Mouse (Mus musculus): Measurements from ENCODE around the gene Vsig2. TPM values are rescaled to one million over a fixed set of nuclear protein-coding genes. Genes with fewer than 3 reads are reported as not detected.

Vsig2 gene
- polyA plus RNA-seq, 1 experiment from 2014 or later, result 0.69 TPM

DNA sequence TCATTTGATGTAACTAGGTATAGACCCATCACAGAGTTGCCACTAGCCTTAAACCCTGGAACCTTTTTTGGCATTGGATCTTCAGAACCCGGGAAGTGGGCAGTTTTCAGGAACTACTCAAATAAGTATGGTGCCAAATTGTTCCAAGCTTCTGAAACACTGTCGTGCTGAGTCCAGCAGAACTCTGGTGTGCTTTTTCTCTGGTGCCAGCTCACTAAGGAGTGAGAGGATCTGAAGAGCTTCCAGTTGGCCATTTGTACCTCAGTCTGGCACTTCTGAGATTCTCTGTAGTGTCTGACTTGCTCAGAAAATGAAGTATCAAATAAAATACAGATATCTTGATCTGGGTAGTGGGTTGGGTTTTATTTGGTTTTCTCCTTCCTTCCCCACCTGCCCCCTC, 19.1 kb upstream of the Vsig2 start:
- H3K4me2 ChIP-seq (replicated peaks), result no peak overlapping the region
- H3K27ac ChIP-seq (replicated peaks), result no peak overlapping the region
- H3K4me3 ChIP-seq, result no peak overlapping the region
- no peaks in the 10 kb centered on the region for H3K27me3 ChIP-seq
- peaks cover 39% of the 10 kb centered on the region for H3K36me3 ChIP-seq
- ATAC-seq (replicated peaks), result no peak
- WGBS, result 86% methylated on average over 2 of the region's 2 CpGs
- no peaks in the 10 kb centered on the region for H3K9me3 ChIP-seq
- peaks cover 6% of the 10 kb centered on the region; the same call in 1 of the 2 replicates for H3K4me1 ChIP-seq
- H3K9ac ChIP-seq (replicated peaks), result no peak overlapping the region

DNA sequence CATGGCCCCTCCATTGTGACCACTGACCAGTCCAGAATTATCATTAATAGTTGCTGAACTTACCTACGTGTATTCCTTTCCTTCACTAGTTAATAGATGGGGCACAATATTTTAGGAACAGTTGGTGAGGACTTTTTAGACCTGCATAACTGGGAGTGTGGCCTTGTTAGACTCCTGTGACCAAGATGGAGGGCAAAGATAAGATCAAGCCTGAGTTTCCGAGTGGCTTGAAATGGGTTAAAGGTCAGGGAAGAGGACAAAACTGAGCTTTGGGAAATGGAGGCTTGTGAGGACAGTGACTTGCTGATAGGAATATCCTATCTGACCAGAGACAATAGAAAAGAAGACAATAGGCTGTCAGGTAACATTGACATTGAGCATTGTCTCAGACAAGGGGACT, 13.6 kb upstream of the Vsig2 start:
- 90% methylated on average over 2 of the region's 2 CpGs for WGBS
- no peak overlapping the region for H3K4me3 ChIP-seq
- H3K4me1 ChIP-seq, result peaks cover 11% of the 10 kb centered on the region
- H3K27me3 ChIP-seq, result peaks cover 42% of the 10 kb centered on the region
- ATAC-seq (replicated peaks), result no peak
- no peak overlapping the region for H3K9ac ChIP-seq (replicated peaks)
- no peak overlapping the region for H3K27ac ChIP-seq (replicated peaks)
- H3K9me3 ChIP-seq, result no peaks in the 10 kb centered on the region
- H3K36me3 ChIP-seq, result peaks cover 29% of the 10 kb centered on the region
- no peak overlapping the region for H3K4me2 ChIP-seq (replicated peaks)

GRCm38 (mm10) chr9:37526443-37527395, 12.3 kb upstream of the Vsig2 start:
- no peak overlapping the region for H3K4me3 ChIP-seq
- H3K4me2 ChIP-seq (replicated peaks), result no peak overlapping the region
- peaks cover 21% of the 10 kb centered on the region for H3K4me1 ChIP-seq
- H3K9me3 ChIP-seq, result no peaks in the 10 kb centered on the region
- H3K27ac ChIP-seq (replicated peaks), result no peak overlapping the region
- ATAC-seq (replicated peaks), result no peak
- no peak overlapping the region for H3K9ac ChIP-seq (replicated peaks)
- peaks cover 54% of the 10 kb centered on the region for H3K27me3 ChIP-seq
- peaks cover 22% of the 10 kb centered on the region for H3K36me3 ChIP-seq
- WGBS, result 32% methylated on average over 21 of the region's 21 CpGs

GRCm38 (mm10) chr9:37527396-37528224, 11.4 kb upstream of the Vsig2 start, which contains the start of gene Esam:
Gene Esam (plus strand): TSS chr9:37528078.
- Histone ChIP-seq H3K27ac (replicated peaks) (no peak within 1 kb of the TSS; the same call in 1 of the 2 replicates), H3K36me3 (peaks cover 16% of the 10 kb centered on the region), H3K9me3 (no peaks in the 10 kb centered on the region), H3K9ac (replicated peaks) (no peak within 1 kb of the TSS), H3K4me3 (0 out of 2 replicates have a peak within 1 kb of the TSS, but pooled peaks have one; percentile 9), H3K4me2 (replicated peaks) (0 out of 2 replicates have a peak within 1 kb of the TSS, but pooled peaks have one; percentile 6), H3K27me3 (peaks cover 57% of the 10 kb centered on the region), H3K4me1 (peaks cover 21% of the 10 kb centered on the region)
- no peak for ATAC-seq (replicated peaks)
- WGBS, result 8% methylated on average over 41 of the region's 41 CpGs

GRCm38 (mm10) chr9:37528225-37528970, 10.7 kb upstream of the Vsig2 start:
- Histone ChIP-seq H3K27ac (replicated peaks) (no peak overlapping the region; the same call in 1 of the 2 replicates), H3K4me3 (0 out of 2 replicates have a peak overlapping the region, but pooled peaks have one; percentile 9), H3K4me1 (peaks cover 21% of the 10 kb centered on the region), H3K36me3 (peaks cover 8% of the 10 kb centered on the region), H3K9me3 (no peaks in the 10 kb centered on the region), H3K9ac (replicated peaks) (no peak overlapping the region), H3K27me3 (peaks cover 57% of the 10 kb centered on the region), H3K4me2 (replicated peaks) (no peak overlapping the region)
- WGBS, result 32% methylated on average over 9 of the region's 9 CpGs
- no peak for ATAC-seq (replicated peaks)

DNA sequence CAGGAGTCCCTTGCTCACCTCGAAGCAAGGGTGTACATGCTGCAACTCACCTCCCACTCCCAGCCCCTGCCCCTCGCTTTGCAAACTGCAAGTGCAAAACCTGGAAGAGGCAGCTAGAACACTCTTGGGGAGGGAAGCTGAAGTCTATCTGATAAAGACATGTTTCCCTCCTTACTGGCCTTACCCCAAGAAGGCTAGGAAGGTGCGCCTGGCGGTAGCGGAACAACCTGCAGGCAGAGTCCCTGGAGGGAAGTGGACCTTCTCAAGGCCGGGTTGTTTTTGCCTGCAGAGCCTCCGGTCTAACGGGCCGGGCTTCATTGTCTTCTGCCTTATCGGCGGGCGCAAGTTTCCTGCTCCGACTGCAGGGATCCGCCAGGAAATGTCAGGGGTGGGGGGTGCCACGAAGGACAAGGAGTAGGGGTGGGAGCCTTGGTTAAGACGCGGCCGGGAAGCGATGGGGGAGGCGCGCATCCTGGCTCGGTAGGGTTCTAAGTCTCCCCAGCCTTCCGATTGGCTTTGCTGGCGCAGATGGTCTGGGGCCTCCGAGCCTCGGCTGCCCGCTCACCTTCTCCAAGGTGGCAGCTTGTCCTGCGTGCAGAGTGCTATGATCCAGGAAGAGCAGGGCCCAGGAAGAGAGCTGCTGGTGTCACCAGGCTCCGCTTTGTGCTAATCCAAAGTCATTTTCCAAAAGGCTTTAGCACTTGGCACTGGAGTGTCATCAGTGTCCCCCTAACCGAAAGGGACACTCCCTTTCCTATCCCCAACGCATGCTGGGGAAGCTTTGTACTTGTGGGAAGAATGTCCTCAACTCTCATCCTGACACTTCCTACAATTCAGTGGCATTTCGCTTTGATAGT, 8.8 kb upstream of the Vsig2 start:
- H3K4me2 ChIP-seq (replicated peaks), result peak overlapping the region; percentile 53
- H3K27me3 ChIP-seq, result peaks cover 57% of the 10 kb centered on the region
- H3K4me1 ChIP-seq, result peaks cover 21% of the 10 kb centered on the region
- no peaks in the 10 kb centered on the region for H3K9me3 ChIP-seq
- H3K36me3 ChIP-seq, result 0 out of 2 replicates have a peak, but pooled peaks cover 3% of the 10 kb centered on the region
- 4% methylated on average over 32 of the region's 32 CpGs for WGBS
- peak overlapping the region; percentile 42 for H3K9ac ChIP-seq (replicated peaks)
- ATAC-seq (replicated peaks), result peak; percentile 46
- peak overlapping the region; percentile 4; the same call in 1 of the 2 replicates for H3K27ac ChIP-seq (replicated peaks)
- H3K4me3 ChIP-seq, result peak overlapping the region; percentile 31

GRCm38 (mm10) chr9:37530888-37531705, 8.0 kb upstream of the Vsig2 start:
- H3K36me3 ChIP-seq, result no peaks in the 10 kb centered on the region
- peak overlapping the region; percentile 53 for H3K4me2 ChIP-seq (replicated peaks)
- no peaks in the 10 kb centered on the region for H3K9me3 ChIP-seq
- peak overlapping the region; percentile 31 for H3K4me3 ChIP-seq
- ATAC-seq (replicated peaks), result peak; percentile 81
- peaks cover 21% of the 10 kb centered on the region for H3K4me1 ChIP-seq
- peak overlapping the region; percentile 4; the same call in 1 of the 2 replicates for H3K27ac ChIP-seq (replicated peaks)
- peak overlapping the region; percentile 43 for H3K9ac ChIP-seq (replicated peaks)
- H3K27me3 ChIP-seq, result peaks cover 57% of the 10 kb centered on the region
- WGBS, result 3% methylated on average over 31 of the region's 31 CpGs

DNA sequence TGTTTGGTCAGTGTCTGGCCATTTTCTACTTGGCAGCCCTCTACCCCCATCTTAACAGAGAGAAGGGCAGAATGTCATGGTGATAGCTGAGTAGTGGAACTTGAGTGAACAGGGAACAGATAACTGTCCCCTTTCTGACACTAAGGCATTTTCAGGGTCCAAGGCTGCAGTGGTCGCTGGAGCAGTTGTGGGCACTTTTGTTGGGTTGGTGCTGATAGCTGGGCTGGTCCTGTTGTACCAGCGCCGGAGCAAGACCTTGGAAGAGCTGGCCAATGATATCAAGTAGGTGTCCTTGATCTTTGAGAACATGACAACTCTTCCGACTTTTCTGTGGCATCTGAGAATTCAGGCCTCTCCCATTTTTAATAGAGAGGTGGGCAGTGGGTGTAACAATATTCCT, 2.2 kb upstream of the Vsig2 start:
- Histone ChIP-seq H3K9ac (replicated peaks) (no peak overlapping the region), H3K36me3 (no peaks in the 10 kb centered on the region), H3K27ac (replicated peaks) (no peak overlapping the region), H3K4me1 (no peaks in the 10 kb centered on the region), H3K9me3 (no peaks in the 10 kb centered on the region), H3K27me3 (peaks cover 2% of the 10 kb centered on the region; the same call in 1 of the 2 replicates), H3K4me2 (replicated peaks) (no peak overlapping the region), H3K4me3 (no peak overlapping the region)
- 84% methylated on average over 4 of the region's 4 CpGs for WGBS
- no peak for ATAC-seq (replicated peaks)

DNA sequence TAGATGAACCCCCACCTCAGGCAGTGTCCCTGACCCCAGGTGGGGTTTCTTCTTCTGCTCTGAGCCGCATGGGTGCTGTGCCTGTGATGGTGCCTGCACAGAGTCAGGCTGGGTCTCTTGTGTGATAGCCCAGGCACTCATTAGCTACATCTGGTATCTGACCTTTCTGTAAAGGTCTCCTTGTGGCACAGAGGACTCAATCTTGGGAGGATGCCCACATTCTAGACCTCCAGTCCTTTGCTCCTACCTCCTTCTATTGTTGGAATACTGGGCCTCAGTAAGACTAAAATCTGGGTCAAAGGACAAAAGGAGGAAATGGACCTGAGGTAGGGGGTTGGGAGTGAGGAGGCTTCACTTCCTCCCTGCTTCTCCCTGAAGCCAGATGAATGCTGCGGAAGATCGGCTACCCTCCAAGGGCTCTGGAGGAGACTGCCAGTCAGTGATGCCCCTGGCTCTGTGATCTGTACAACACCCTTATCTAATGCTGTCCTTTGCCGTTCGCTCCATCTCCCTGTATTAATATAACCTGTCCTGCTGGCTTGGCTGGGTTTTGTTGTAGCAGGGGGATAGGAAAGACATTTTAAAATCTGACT, 1.3 kb upstream of the Vsig2 start:
- Histone ChIP-seq H3K9ac (replicated peaks) (no peak overlapping the region), H3K4me2 (replicated peaks) (no peak overlapping the region), H3K9me3 (no peaks in the 10 kb centered on the region), H3K36me3 (no peaks in the 10 kb centered on the region), H3K4me1 (no peaks in the 10 kb centered on the region), H3K27me3 (no peaks in the 10 kb centered on the region), H3K4me3 (no peak overlapping the region), H3K27ac (replicated peaks) (no peak overlapping the region)
- 84% methylated on average over 5 of the region's 5 CpGs for WGBS
- ATAC-seq (replicated peaks), result no peak

GRCm38 (mm10) chr9:37540226-37540625, 1.2 kb downstream of the Vsig2 start:
- peaks cover 9% of the 10 kb centered on the region for H3K27me3 ChIP-seq
- H3K4me2 ChIP-seq (replicated peaks), result no peak overlapping the region
- ATAC-seq (replicated peaks), result no peak
- no peak overlapping the region for H3K27ac ChIP-seq (replicated peaks)
- H3K4me1 ChIP-seq, result peaks cover 12% of the 10 kb centered on the region
- H3K9me3 ChIP-seq, result no peaks in the 10 kb centered on the region
- no peak overlapping the region for H3K9ac ChIP-seq (replicated peaks)
- H3K36me3 ChIP-seq, result no peaks in the 10 kb centered on the region
- no peak overlapping the region for H3K4me3 ChIP-seq
- 95% methylated on average over 4 of the region's 4 CpGs for WGBS

All from forebrain, embryonic 15.5 days (tissue).